Mouse (Mus musculus) kidney, adult 9 months (tissue): ENCODE results near the gene Pmfbp1.

Experiments
- DNase-seq: peaks from one replicate; pipeline ENCODE4 v3.0.0; 2022

Pmfbp1 gene

GRCm38 (mm10) chr8:109503566-109503965 lies 9.7 kb downstream of the Pmfbp1 start:
- no peak for DNase-seq

- DNase-seq, result no peak
These were observed 11.7 kb downstream of the Pmfbp1 start for GRCm38 (mm10) chr8:109505560-109505959.

GRCm38 (mm10) chr8:109524008-109524407 lies 30.2 kb downstream of the Pmfbp1 start:
- DNase-seq, result no peak

- peak; percentile 48 for DNase-seq
These were observed 41.5 kb downstream of the Pmfbp1 start for GRCm38 (mm10) chr8:109535140-109535990.

- DNase-seq, result peak; percentile 76
These were observed 42.9 kb downstream of the Pmfbp1 start for GRCm38 (mm10) chr8:109536703-109537102.

GRCm38 (mm10) chr8:109542165-109542564 lies 48.3 kb downstream of the Pmfbp1 start:
- no peak for DNase-seq

GRCm38 (mm10) chr8:109542748-109543519 lies 49.1 kb downstream of the Pmfbp1 start:
- no peak for DNase-seq

- no peak for DNase-seq
These were observed 50.2 kb downstream of the Pmfbp1 start for GRCm38 (mm10) chr8:109544049-109544448.

GRCm38 (mm10) chr8:109551663-109552062 lies 57.8 kb downstream of the Pmfbp1 start:
- no peak for DNase-seq

GRCm38 (mm10) chr8:109563881-109564280 lies 70.1 kb downstream of the Pmfbp1 start:
- no peak for DNase-seq

- no peak for DNase-seq
These were observed 70.9 kb downstream of the Pmfbp1 start for GRCm38 (mm10) chr8:109564766-109565165.

GRCm38 (mm10) chr8:109565498-109566333 lies 71.9 kb downstream of the Pmfbp1 start, which contains the start of the genes Dhx38 and Txnl4b:
Gene Dhx38 (minus strand): TSS chr8:109565861.
Gene Txnl4b (plus strand): TSS chr8:109565892.
- DNase-seq, result peak; percentile 100

GRCm38 (mm10) chr8:109571139-109571538 lies 77.3 kb downstream of the Pmfbp1 start:
- no peak for DNase-seq

- DNase-seq, result no peak
These were observed 82.5 kb downstream of the Pmfbp1 start for GRCm38 (mm10) chr8:109576311-109576710.

- no peak for DNase-seq
These were observed 85.1 kb downstream of the Pmfbp1 start, which contains the start of gene Hp for GRCm38 (mm10) chr8:109578900-109579301. Gene Hp (minus strand): TSS chr8:109579172.

- no peak for DNase-seq
These were observed 90.5 kb downstream of the Pmfbp1 start for GRCm38 (mm10) chr8:109584293-109584692.

GRCm38 (mm10) chr8:109584830-109585229 lies 91.0 kb downstream of the Pmfbp1 start:
- no peak for DNase-seq

- no peak for DNase-seq
These were observed 91.8 kb downstream of the Pmfbp1 start for GRCm38 (mm10) chr8:109585652-109586051.

- peak; percentile 62 for DNase-seq
These were observed 93.2 kb downstream of the Pmfbp1 start for GRCm38 (mm10) chr8:109586972-109587504.

- no peak for DNase-seq
These were observed 97.1 kb downstream of the Pmfbp1 start for GRCm38 (mm10) chr8:109590901-109591300.

GRCm38 (mm10) chr8:109591367-109591766 lies 97.5 kb downstream of the Pmfbp1 start:
- no peak for DNase-seq

- no peak for DNase-seq
These were observed 98.3 kb downstream of the Pmfbp1 start for GRCm38 (mm10) chr8:109592164-109592563.
